Mouse (Mus musculus) erythroblast, embryonic 14.5 days (primary cell): ENCODE data around the gene Gins3. TPM values are rescaled to one million over a fixed set of nuclear protein-coding genes. Genes with fewer than 3 reads are reported as not detected.

Experiments used
- H3K27me3 ChIP-seq: 2 replicates; pipeline ENCODE4 v1.6.1; 2012; ENCODE audit warnings: inconsistent platforms; ENCODE audit not compliant: control insufficient read depth
- H3K36me3 ChIP-seq: 2 replicates; pipeline ENCODE4 v1.6.1; 2012; ENCODE audit warnings: mild to moderate bottlenecking, inconsistent platforms; ENCODE audit not compliant: control insufficient read depth
- H3K4me1 ChIP-seq: 2 replicates; pipeline ENCODE4 v1.6.1; 2012; ENCODE audit warnings: inconsistent platforms; ENCODE audit not compliant: control insufficient read depth
- H3K4me3 ChIP-seq: replicated peaks from 2 replicates; pipeline ENCODE3; 2012; ENCODE audit warnings: moderate library complexity, mild to moderate bottlenecking, inconsistent platforms
- H3K9me3 ChIP-seq: 2 replicates; pipeline ENCODE4 v1.6.1; 2012; ENCODE audit warnings: low read length, inconsistent platforms, mixed read lengths; ENCODE audit not compliant: control insufficient read depth
- GATA1 ChIP-seq: IDR thresholded peaks from 2 replicates; pipeline ENCODE4 v1.6.1; 2012; ENCODE audit warnings: low read length, inconsistent platforms, mixed read lengths
- TAL1 ChIP-seq: IDR thresholded peaks from 3 replicates; pipeline ENCODE4 v1.6.1; 2012; ENCODE audit warnings: low read length, inconsistent platforms, mixed read lengths
- polyA plus RNA-seq: library from polyadenylated mRNA; stranded (reverse); fragments of >175 nt; gene quantifications from 2 replicates; pipeline ENCODE4 v1.2.3, GENCODE M21; 2012

Gins3 gene
- polyA plus RNA-seq = 0.51 and 0.52 TPM in 2 replicates

GRCm38 (mm10) chr8:95633262-95634062 lies at the start of gene Gins3:
Gins3 (plus strand) TSS chr8:95633453.
- Histone ChIP-seq H3K4me1 (peaks cover 27% of the 10 kb centered on the region), H3K4me3 (peak within 1 kb of the TSS; percentile 81), H3K36me3 (peaks cover 24% of the 10 kb centered on the region), H3K9me3 (no peaks in the 10 kb centered on the region), H3K27me3 (no peaks in the 10 kb centered on the region; the same call in 1 of the 2 replicates)
- TF ChIP-seq TAL1 (no peak), GATA1 (no peak)

- Histone ChIP-seq H3K4me1 (peaks cover 17% of the 10 kb centered on the region), H3K27me3 (no peaks in the 10 kb centered on the region), H3K36me3 (no peaks in the 10 kb centered on the region; the same call in 1 of the 2 replicates), H3K9me3 (peaks cover 14% of the 10 kb centered on the region), H3K4me3 (no peak overlapping the region)
- TF ChIP-seq TAL1 (no peak), GATA1 (no peak)
Measured at GRCm38 (mm10) chr8:95587339-95587738, 45.9 kb upstream of the Gins3 start.

GRCm38 (mm10) chr8:95589282-95589681 lies 44.0 kb upstream of the Gins3 start:
- Histone ChIP-seq H3K27me3 (no peaks in the 10 kb centered on the region; the same call in 1 of the 2 replicates), H3K4me1 (peaks cover 33% of the 10 kb centered on the region), H3K9me3 (peaks cover 23% of the 10 kb centered on the region), H3K4me3 (no peak overlapping the region), H3K36me3 (peaks cover 2% of the 10 kb centered on the region; the same call in 1 of the 2 replicates)
- TF ChIP-seq GATA1 (no peak), TAL1 (no peak)

GRCm38 (mm10) chr8:95590539-95590938 lies 42.7 kb upstream of the Gins3 start:
- Histone ChIP-seq H3K4me3 (no peak overlapping the region), H3K9me3 (peaks cover 23% of the 10 kb centered on the region), H3K27me3 (no peaks in the 10 kb centered on the region; the same call in 1 of the 2 replicates), H3K36me3 (peaks cover 2% of the 10 kb centered on the region; the same call in 1 of the 2 replicates), H3K4me1 (peaks cover 36% of the 10 kb centered on the region)
- TF ChIP-seq TAL1 (no peak), GATA1 (no peak)

- Histone ChIP-seq H3K4me1 (peaks cover 43% of the 10 kb centered on the region), H3K27me3 (no peaks in the 10 kb centered on the region; the same call in 1 of the 2 replicates), H3K9me3 (peaks cover 23% of the 10 kb centered on the region), H3K4me3 (no peak overlapping the region), H3K36me3 (peaks cover 2% of the 10 kb centered on the region; the same call in 1 of the 2 replicates)
- TF ChIP-seq TAL1 (no peak), GATA1 (no peak)
Measured at GRCm38 (mm10) chr8:95592131-95592780, 41.0 kb upstream of the Gins3 start.

- Histone ChIP-seq H3K36me3 (peaks cover 2% of the 10 kb centered on the region; the same call in 1 of the 2 replicates), H3K4me3 (no peak overlapping the region), H3K27me3 (no peaks in the 10 kb centered on the region; the same call in 1 of the 2 replicates), H3K4me1 (peaks cover 43% of the 10 kb centered on the region), H3K9me3 (peaks cover 23% of the 10 kb centered on the region)
- no peak for TF ChIP-seq TAL1
- TF ChIP-seq GATA1 = no peak
Measured at GRCm38 (mm10) chr8:95593439-95594393, 39.5 kb upstream of the Gins3 start.

- Histone ChIP-seq H3K4me1 (peaks cover 43% of the 10 kb centered on the region), H3K27me3 (no peaks in the 10 kb centered on the region; the same call in 1 of the 2 replicates), H3K36me3 (peaks cover 2% of the 10 kb centered on the region; the same call in 1 of the 2 replicates), H3K9me3 (peaks cover 23% of the 10 kb centered on the region), H3K4me3 (no peak overlapping the region)
- no peak for TF ChIP-seq GATA1
- TF ChIP-seq TAL1 = no peak
Measured at GRCm38 (mm10) chr8:95595131-95595530, 38.1 kb upstream of the Gins3 start.

GRCm38 (mm10) chr8:95596841-95597241 lies 36.4 kb upstream of the Gins3 start:
- TF ChIP-seq GATA1 (no peak), TAL1 (no peak)
- H3K4me1 ChIP-seq = peaks cover 34% of the 10 kb centered on the region

GRCm38 (mm10) chr8:95599861-95600260 lies 33.4 kb upstream of the Gins3 start:
- no peaks in the 10 kb centered on the region for H3K27me3 ChIP-seq
- H3K4me3 ChIP-seq = no peak overlapping the region
- no peaks in the 10 kb centered on the region for H3K36me3 ChIP-seq
- H3K9me3 ChIP-seq = no peaks in the 10 kb centered on the region
- H3K4me1 ChIP-seq = peaks cover 9% of the 10 kb centered on the region
- TF ChIP-seq TAL1 (no peak), GATA1 (no peak)

More at GRCm38 (mm10) chr8:95596841-95597241, 36.4 kb upstream of the Gins3 start:
- H3K9me3 ChIP-seq = peaks cover 12% of the 10 kb centered on the region
- H3K4me3 ChIP-seq = no peak overlapping the region
- H3K36me3 ChIP-seq = peaks cover 2% of the 10 kb centered on the region; the same call in 1 of the 2 replicates
- no peaks in the 10 kb centered on the region; the same call in 1 of the 2 replicates for H3K27me3 ChIP-seq
